Mouse (Mus musculus): ENCODE data around the gene Xpo1.

The Xpo1 gene

GRCm38 (mm10) chr11:23299910-23300309 is 44.1 kb downstream of the Xpo1 start:
- no peak for DNase-seq

- DNase-seq: no peak
Observed at GRCm38 (mm10) chr11:23303126-23303525, 47.3 kb downstream of the Xpo1 start.

GRCm38 (mm10) chr11:23305101-23305672 is 49.3 kb downstream of the Xpo1 start:
- DNase-seq: peak; percentile 26

- DNase-seq: peak; percentile 97
Observed at GRCm38 (mm10) chr11:23305673-23306608, 50.1 kb downstream of the Xpo1 start.

GRCm38 (mm10) chr11:23306764-23307565 is 51.1 kb downstream of the Xpo1 start, which contains the start of gene Usp34:
Usp34 (plus strand) TSS chr11:23306895.
- DNase-seq: peak; percentile 69

- no peak for DNase-seq
Observed at GRCm38 (mm10) chr11:23307566-23307920, 51.7 kb downstream of the Xpo1 start.

GRCm38 (mm10) chr11:23313496-23313895 is 57.7 kb downstream of the Xpo1 start:
- no peak for DNase-seq

GRCm38 (mm10) chr11:23329413-23329812 is 73.6 kb downstream of the Xpo1 start:
- no peak for DNase-seq

- DNase-seq: no peak
Observed at GRCm38 (mm10) chr11:23332136-23332535, 76.3 kb downstream of the Xpo1 start.

- DNase-seq: no peak
Observed at GRCm38 (mm10) chr11:23335160-23335559, 79.3 kb downstream of the Xpo1 start.

Data from cerebellum, adult 11 months (tissue).